10 mouse cellular contexts compared by ENCODE assay signal in genomic region chr1:186264639-186265038, GRCm38 (mm10).
DNase-seq lines count a peak whose midpoint lies in the region; ATAC-seq and TF ChIP-seq lines count a peak whose summit lies in the region.
"Had no signal": no experiment of that assay in that cellular context is flagged by ENCODE, and none has a peak within 500 bp of the region (broad histone marks: within the 10 kb centered on the region; RNA-seq: fewer than 3 reads in every experiment).

No protein-coding gene starts in this region.

- no peak for TF ChIP-seq POLR2A in small intestine, adult 2 months (IDR thresholded peaks at IDR 0.05; ENCODE audit: low read depth, low read length)

- H3K4me1 ChIP-seq in neural tube, embryonic 13.5 days (replicated peaks): peaks cover 23% of the 10 kb centered on the region
- H3K4me1 ChIP-seq in small intestine, adult 2 months (ENCODE audit: control insufficient read depth, insufficient read depth, insufficient read length, low read length): peaks cover 4% of the 10 kb centered on the region; the same call in 1 of the 2 replicates

- peak; percentile 51 to 69 for DNase-seq in cerebellum, postnatal 14 days
- DNase-seq in cerebellum, adult 8-10 months: no peak
- DNase-seq in neural tube, embryonic 10.5 days (ENCODE audit: extremely low spot score, low spot score): no peak
- DNase-seq in heart, postnatal 4 days: peak; percentile 73
- DNase-seq in spleen, adult 12 weeks (ENCODE audit: low spot score): no peak
- DNase-seq: adrenal gland, adult 2 months; B cell, adult 2 months had no signal

- H3K9ac ChIP-seq in neural tube, embryonic 13.5 days: no peak overlapping the region

- whole genome bisulfite sequencing in neural tube, embryonic 13.5 days: 42% methylated on average over 3 of the region's 3 CpGs
- 34% methylated on average over 3 of the region's 3 CpGs for WGBS in small intestine, adult 2 months

- no peaks in the 10 kb centered on the region for H3K36me3 ChIP-seq in neural tube, embryonic 13.5 days
- no peaks in the 10 kb centered on the region for H3K36me3 ChIP-seq in small intestine, adult 2 months (ENCODE audit: control insufficient read depth, insufficient read depth, low read length)

- no peak overlapping the region for H3K4me2 ChIP-seq in neural tube, embryonic 13.5 days

- 0 out of 2 replicates have a peak, but pooled peaks cover 6% of the 10 kb centered on the region for H3K9me3 ChIP-seq in neural tube, embryonic 13.5 days

- H3K27me3 ChIP-seq in neural tube, embryonic 13.5 days: no peaks in the 10 kb centered on the region
- no peaks in the 10 kb centered on the region for H3K27me3 ChIP-seq in small intestine, adult 2 months (ENCODE audit: control insufficient read depth, insufficient read depth, low read length)

- TF ChIP-seq CTCF in small intestine, adult 2 months (IDR thresholded peaks at IDR 0.05; ENCODE audit: extremely low read depth, insufficient read length, insufficient replicate concordance, low read depth, low read length): no peak

- H3K4me3 ChIP-seq in neural tube, embryonic 13.5 days: no peak overlapping the region
- no peak overlapping the region for H3K4me3 ChIP-seq in small intestine, adult 2 months (ENCODE audit: low read depth, low read length)

- H3K27ac ChIP-seq in neural tube, embryonic 13.5 days (replicated peaks): peak overlapping the region; percentile 74
- H3K27ac ChIP-seq in small intestine, adult 2 months (ENCODE audit: insufficient read depth, low read depth, low read length): peak overlapping the region; percentile 69

- no peak for ATAC-seq in neural tube, embryonic 13.5 days (ENCODE audit: low read depth)
- no peak for ATAC-seq in megakaryocyte progenitor cell, adult 5-6 weeks (replicated peaks; ENCODE audit: poor library complexity)

Comparison
In these comparisons a context has a peak if more than half of its experiments do, and no peak if none do; other contexts are left out.
1. DNase-seq: peak in cerebellum, postnatal 14 days (2 of 2) and heart, postnatal 4 days (single experiment); none in cerebellum, adult 8-10 months (single experiment), neural tube, embryonic 10.5 days (single experiment) and spleen, adult 12 weeks (single experiment).